Comparison of ENCODE assay signal across 8 mouse cellular contexts in genomic region chr10:61451931-61452617, GRCm38 (mm10). TPM values are rescaled to one million over a fixed set of nuclear protein-coding genes. Genes with fewer than 3 reads are reported as not detected.
DNase-seq lines count a peak whose midpoint lies in the region; ATAC-seq and TF ChIP-seq lines count a peak whose summit lies in the region.

No protein-coding gene starts in this region.

- no peaks in the 10 kb centered on the region; the same call in 1 of the 2 replicates for H3K27me3 ChIP-seq in erythroblast, embryonic 14.5 days (ENCODE audit: control insufficient read depth)
- no peaks in the 10 kb centered on the region for H3K27me3 ChIP-seq in heart, embryonic 16.5 days (ENCODE audit: control insufficient read depth, insufficient read depth, low read length)
- H3K27me3 ChIP-seq in liver, postnatal 0 days (ENCODE audit: insufficient read depth, low read length) = no peaks in the 10 kb centered on the region
- H3K27me3 ChIP-seq in neural tube, embryonic 12.5 days (replicated peaks) = no peaks in the 10 kb centered on the region
- H3K27me3 ChIP-seq in testis, adult 2 months (ENCODE audit: control insufficient read depth, insufficient read depth, low read length) = no peaks in the 10 kb centered on the region

- WGBS in heart, embryonic 16.5 days = under 1% methylated on average over 52 of the region's 62 CpGs
- under 1% methylated on average over 54 of the region's 62 CpGs for WGBS in liver, postnatal 0 days (ENCODE audit: insufficient replicate concordance)
- under 1% methylated on average over 61 of the region's 62 CpGs for WGBS in neural tube, embryonic 12.5 days

- peak overlapping the region; percentile 100 for H3K4me3 ChIP-seq in erythroblast, embryonic 14.5 days (replicated peaks)
- H3K4me3 ChIP-seq in heart, embryonic 16.5 days (ENCODE audit: low read length) = peak overlapping the region; percentile 98
- H3K4me3 ChIP-seq in liver, postnatal 0 days (ENCODE audit: low read depth, low read length) = peak overlapping the region; percentile 91
- peak overlapping the region; percentile 98 for H3K4me3 ChIP-seq in neural tube, embryonic 12.5 days
- H3K4me3 ChIP-seq in testis, adult 2 months (ENCODE audit: control insufficient read depth, low read depth, low read length) = peak overlapping the region; percentile 89

- ATAC-seq in heart, embryonic 16.5 days (replicated peaks; ENCODE audit: extremely low read depth, insufficient read depth, low FRiP score) = peak; percentile 43
- ATAC-seq in liver, postnatal 0 days = peak; percentile 37
- ATAC-seq in neural tube, embryonic 12.5 days (ENCODE audit: low FRiP score, low read depth) = peak; percentile 78

- peak overlapping the region; percentile 82 for H3K27ac ChIP-seq in heart, embryonic 16.5 days (ENCODE audit: low read length)
- peak overlapping the region; percentile 93 for H3K27ac ChIP-seq in liver, postnatal 0 days (ENCODE audit: low read depth)
- H3K27ac ChIP-seq in neural tube, embryonic 12.5 days = peak overlapping the region; percentile 62
- peak overlapping the region; percentile 74 for H3K27ac ChIP-seq in testis, adult 2 months (ENCODE audit: control insufficient read depth, insufficient read depth, low read depth, low read length)

- peaks cover 38% of the 10 kb centered on the region for H3K36me3 ChIP-seq in erythroblast, embryonic 14.5 days (ENCODE audit: control insufficient read depth)
- peaks cover 9% of the 10 kb centered on the region for H3K36me3 ChIP-seq in heart, embryonic 16.5 days (ENCODE audit: control insufficient read depth, insufficient read depth)
- peaks cover 18% of the 10 kb centered on the region for H3K36me3 ChIP-seq in liver, postnatal 0 days (replicated peaks; ENCODE audit: insufficient read depth, low read length)
- peaks cover 5% of the 10 kb centered on the region for H3K36me3 ChIP-seq in neural tube, embryonic 12.5 days
- no peaks in the 10 kb centered on the region for H3K36me3 ChIP-seq in testis, adult 2 months (ENCODE audit: control insufficient read depth, insufficient read depth, low read length)

- TF ChIP-seq CTCF in liver, postnatal 0 days (IDR thresholded peaks at IDR 0.05; ENCODE audit: low read depth) = 0 out of 2 replicates have a peak, but pooled peaks have one; percentile 31
- TF ChIP-seq CTCF in testis, adult 2 months (IDR thresholded peaks at IDR 0.05; ENCODE audit: control insufficient read depth, insufficient read depth, insufficient replicate concordance, low read depth, low read length) = no peak

- TF ChIP-seq POLR2A in testis, adult 2 months (IDR thresholded peaks at IDR 0.05; ENCODE audit: control insufficient read depth, low read depth, low read length) = no peak

- DNase-seq in CD4-positive, CD25-positive, alpha-beta regulatory T cell, adult 2 months (ENCODE audit: low read depth, low spot score) = peak; percentile 65
- peak; percentile 47 to 59 for DNase-seq in adrenal gland, postnatal 36 days
- DNase-seq in kidney, postnatal 14 days = peak; percentile 56
- DNase-seq in liver, postnatal 0 days = peak; percentile 71

- H3K4me2 ChIP-seq in heart, embryonic 16.5 days (ENCODE audit: low read depth, low read length) = peak overlapping the region; percentile 93
- peak overlapping the region; percentile 84 for H3K4me2 ChIP-seq in liver, postnatal 0 days (ENCODE audit: low read depth, low read length)
- peak overlapping the region; percentile 75 for H3K4me2 ChIP-seq in neural tube, embryonic 12.5 days (replicated peaks)

- no peaks in the 10 kb centered on the region for H3K9me3 ChIP-seq in erythroblast, embryonic 14.5 days (ENCODE audit: control insufficient read depth, low read length)
- no peaks in the 10 kb centered on the region for H3K9me3 ChIP-seq in heart, embryonic 16.5 days (replicated peaks; ENCODE audit: control insufficient read depth, low read length)
- no peaks in the 10 kb centered on the region for H3K9me3 ChIP-seq in liver, postnatal 0 days (ENCODE audit: low read length)
- no peaks in the 10 kb centered on the region for H3K9me3 ChIP-seq in neural tube, embryonic 12.5 days

- H3K9ac ChIP-seq in heart, embryonic 16.5 days (ENCODE audit: low read length) = peak overlapping the region; percentile 95
- peak overlapping the region; percentile 91 for H3K9ac ChIP-seq in liver, postnatal 0 days (replicated peaks)
- H3K9ac ChIP-seq in neural tube, embryonic 12.5 days = peak overlapping the region; percentile 92

- no peak for TF ChIP-seq EP300 in liver, postnatal 0 days (IDR thresholded peaks at IDR 0.05; ENCODE audit: low read depth)

- peaks cover 57% of the 10 kb centered on the region for H3K4me1 ChIP-seq in erythroblast, embryonic 14.5 days (ENCODE audit: control insufficient read depth)
- peaks cover 31% of the 10 kb centered on the region for H3K4me1 ChIP-seq in heart, embryonic 16.5 days (ENCODE audit: control insufficient read depth, insufficient read depth, low read length)
- H3K4me1 ChIP-seq in liver, postnatal 0 days (ENCODE audit: insufficient read depth) = peaks cover 30% of the 10 kb centered on the region
- peaks cover 41% of the 10 kb centered on the region for H3K4me1 ChIP-seq in neural tube, embryonic 12.5 days
- H3K4me1 ChIP-seq in testis, adult 2 months (ENCODE audit: control insufficient read depth, insufficient read depth, low read length) = peaks cover 7% of the 10 kb centered on the region

RNA-seq across cellular contexts. Expression of gene Eif4ebp2, which starts 0.4 kb away (rescaled TPM):
- total RNA-seq in adrenal gland, postnatal 36 days (2021) = 100 to 1,000 TPM; 100 to 110 TPM
- polyA plus RNA-seq in erythroblast, embryonic 14.5 days (2012) = 6.2 and 6.5 TPM in 2 replicates
- polyA plus RNA-seq in heart, embryonic 16.5 days (2015; fragmentation: Nextera tagmentation; extraction: Ambion mirVana) = 43.1 and 52.7 TPM in 2 replicates
- 43.6 and 46.4 TPM in 2 replicates for polyA plus RNA-seq in liver, postnatal 0 days (2015; fragmentation: Nextera tagmentation; extraction: Ambion mirVana)
- 52.0 and 64.9 TPM in 2 replicates for polyA plus RNA-seq in neural tube, embryonic 12.5 days (2016; fragmentation: Nextera tagmentation; extraction: Ambion mirVana)
- polyA plus RNA-seq in testis, adult 2 months (2012; rRNA removed) = 31.4 and 33.7 TPM in 2 replicates

RNA-seq across cellular contexts. Expression of gene Lrrc20, which starts 23.5 kb away (rescaled TPM):
- 10 to 100 TPM; 15.1 to 24.4 TPM for total RNA-seq in adrenal gland, postnatal 36 days (2021)
- 2.4 and 2.9 TPM in 2 replicates for polyA plus RNA-seq in erythroblast, embryonic 14.5 days (2012)
- 12.9 and 13.4 TPM in 2 replicates for polyA plus RNA-seq in heart, embryonic 16.5 days (2015; fragmentation: Nextera tagmentation; extraction: Ambion mirVana)
- 3.0 TPM in 2 replicates for polyA plus RNA-seq in liver, postnatal 0 days (2015; fragmentation: Nextera tagmentation; extraction: Ambion mirVana)
- 12.6 and 13.2 TPM in 2 replicates for polyA plus RNA-seq in neural tube, embryonic 12.5 days (2016; fragmentation: Nextera tagmentation; extraction: Ambion mirVana)
- polyA plus RNA-seq in testis, adult 2 months (2012; rRNA removed) = 3.3 and 3.6 TPM in 2 replicates

RNA-seq across cellular contexts. Expression of gene Nodal, which starts 34.3 kb away (rescaled TPM):
- total RNA-seq in adrenal gland, postnatal 36 days (2021) = not detected
- polyA plus RNA-seq in erythroblast, embryonic 14.5 days (2012) = 0.03 TPM in 1 of 2 replicates, not detected in the other
- polyA plus RNA-seq in heart, embryonic 16.5 days (2015; fragmentation: Nextera tagmentation; extraction: Ambion mirVana) = 0.14 TPM in 1 of 2 replicates, not detected in the other
- 0.08 and 0.19 TPM in 2 replicates for polyA plus RNA-seq in liver, postnatal 0 days (2015; fragmentation: Nextera tagmentation; extraction: Ambion mirVana)
- 0.13 TPM in 1 of 2 replicates, not detected in the other for polyA plus RNA-seq in neural tube, embryonic 12.5 days (2016; fragmentation: Nextera tagmentation; extraction: Ambion mirVana)
- polyA plus RNA-seq in testis, adult 2 months (2012; rRNA removed) = 0.06 TPM in 1 of 2 replicates, not detected in the other

Comparison
In these comparisons a context has a peak if more than half of its experiments do, and no peak if none do; other contexts are left out.
1. Peak in every context shown above with its lines: DNase-seq, ATAC-seq, H3K4me3 ChIP-seq and H3K27ac ChIP-seq.